Mouse (Mus musculus): ENCODE measurements at regions not wholly inside any gene's neighbourhood (a gene's known extent, or its start where the extent isn't known, plus 50 kb on each side); places are given as distances from the start of the nearest gene placed in this dataset.
A peak's percentile ranks its signal among the peaks of the same experiment; 100 is the strongest.

GRCm38 (mm10) chr3:52197982-52198750, 70.0 kb upstream of the Foxo1 start:
- DNase-seq (ENCODE audit: low read depth), result peak; percentile 54

- DNase-seq (ENCODE audit: low read depth), result peak; percentile 68
These were observed 69.1 kb upstream of the Foxo1 start for GRCm38 (mm10) chr3:52198751-52199738.

DNA sequence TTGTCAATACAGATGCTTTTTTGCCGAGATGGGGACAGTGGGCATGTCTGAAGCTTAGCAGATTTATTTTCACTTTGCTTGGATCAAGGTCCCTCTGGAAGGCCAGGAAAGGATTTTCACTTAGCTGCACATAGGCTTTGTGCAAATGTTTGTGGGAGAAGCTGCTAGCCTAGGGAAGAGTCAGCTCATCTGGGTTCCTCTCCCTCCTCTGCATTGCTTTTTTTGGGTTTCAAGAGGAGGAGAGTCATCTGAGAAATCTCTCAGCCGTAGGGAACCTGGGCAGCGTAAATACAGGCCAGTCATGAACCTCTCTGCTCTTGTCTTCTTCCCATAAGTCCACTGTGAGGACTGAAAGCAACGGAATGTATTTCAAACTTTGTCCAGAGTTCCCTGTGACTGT, 68.0 kb upstream of the Foxo1 start:
- no peak for DNase-seq (ENCODE audit: low read depth)

DNA sequence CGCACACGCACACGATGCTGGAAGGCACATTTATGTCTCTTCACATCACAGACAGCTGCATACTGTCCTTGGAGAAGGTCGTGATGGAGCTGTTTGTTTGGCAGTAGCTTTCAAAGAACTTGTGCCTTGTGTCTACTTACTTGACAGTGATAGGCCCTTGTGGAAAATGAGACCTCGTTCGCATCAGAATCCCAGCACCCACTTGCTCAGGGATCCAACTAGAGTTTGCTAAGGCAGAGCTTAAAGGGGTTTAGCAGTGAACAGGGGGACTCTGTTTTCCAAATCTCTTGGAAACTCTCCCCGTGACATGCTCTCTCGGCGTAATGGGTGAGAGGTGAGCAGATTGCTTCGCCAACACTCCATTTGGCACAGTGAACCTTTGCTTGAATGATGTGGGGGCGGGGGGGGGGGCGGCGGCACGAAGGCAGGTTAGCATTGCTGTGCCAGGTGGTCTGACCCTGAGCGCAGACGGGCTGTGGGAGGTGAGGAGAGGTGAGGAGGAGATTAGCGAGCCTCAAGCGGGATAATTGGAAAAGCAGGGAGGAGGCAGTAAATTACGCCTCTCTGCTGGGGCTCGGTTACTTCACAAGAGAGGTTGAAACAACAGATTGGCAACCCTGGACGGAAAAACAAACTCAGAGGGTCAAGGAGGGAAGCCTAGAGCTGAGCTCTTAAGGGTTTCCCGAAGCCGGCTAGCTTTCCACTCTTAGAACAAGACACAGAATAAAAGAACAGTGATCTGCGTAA, 57.4 kb upstream of the Foxo1 start:
- no peak for DNase-seq (ENCODE audit: low read depth)

DNA sequence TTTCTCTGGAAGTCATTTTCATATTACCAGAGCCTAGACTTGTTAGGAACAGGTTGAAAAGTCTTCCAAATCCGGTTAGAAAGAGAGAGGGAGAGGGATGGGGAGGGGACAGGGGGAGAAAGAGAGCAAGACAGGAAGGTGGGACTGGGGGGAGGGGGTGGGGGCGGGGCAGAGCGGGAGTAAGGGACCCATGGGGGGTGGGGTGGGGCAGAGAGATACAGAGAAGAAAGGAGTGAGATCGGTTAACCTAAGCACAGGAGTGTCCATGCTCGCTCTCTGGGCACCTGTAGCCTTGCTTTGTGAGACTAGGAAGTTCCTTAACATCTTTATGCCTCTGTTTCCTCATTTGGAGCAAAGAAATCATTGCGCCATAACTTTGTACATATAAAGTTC, 56.8 kb upstream of the Foxo1 start:
- no peak for DNase-seq (ENCODE audit: low read depth)

DNA sequence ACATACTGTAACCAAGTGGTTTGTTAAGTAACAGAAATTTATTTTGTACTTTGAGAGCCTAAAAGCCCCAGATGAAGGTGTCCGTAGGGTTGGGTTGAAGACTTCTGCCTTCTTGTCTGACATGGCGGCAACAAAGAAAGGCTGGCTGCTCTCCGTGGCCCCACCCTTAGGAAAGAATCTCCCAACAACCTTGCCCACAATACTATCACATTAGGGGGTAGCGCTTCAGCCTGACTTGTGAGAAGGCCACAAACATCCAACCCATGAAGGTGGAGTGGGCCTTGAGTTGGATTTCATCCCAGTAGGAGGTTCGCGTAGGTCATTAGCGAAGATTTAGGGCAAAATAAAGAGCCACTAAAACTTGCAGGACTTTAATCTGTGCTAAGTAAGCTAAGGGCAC, 54.0 kb upstream of the Foxo1 start:
- no peak for DNase-seq (ENCODE audit: low read depth)

- DNase-seq (ENCODE audit: low read depth), result no peak
These were observed 53.1 kb upstream of the Foxo1 start for GRCm38 (mm10) chr3:52215083-52215482.
